In the genomic region with DNA sequence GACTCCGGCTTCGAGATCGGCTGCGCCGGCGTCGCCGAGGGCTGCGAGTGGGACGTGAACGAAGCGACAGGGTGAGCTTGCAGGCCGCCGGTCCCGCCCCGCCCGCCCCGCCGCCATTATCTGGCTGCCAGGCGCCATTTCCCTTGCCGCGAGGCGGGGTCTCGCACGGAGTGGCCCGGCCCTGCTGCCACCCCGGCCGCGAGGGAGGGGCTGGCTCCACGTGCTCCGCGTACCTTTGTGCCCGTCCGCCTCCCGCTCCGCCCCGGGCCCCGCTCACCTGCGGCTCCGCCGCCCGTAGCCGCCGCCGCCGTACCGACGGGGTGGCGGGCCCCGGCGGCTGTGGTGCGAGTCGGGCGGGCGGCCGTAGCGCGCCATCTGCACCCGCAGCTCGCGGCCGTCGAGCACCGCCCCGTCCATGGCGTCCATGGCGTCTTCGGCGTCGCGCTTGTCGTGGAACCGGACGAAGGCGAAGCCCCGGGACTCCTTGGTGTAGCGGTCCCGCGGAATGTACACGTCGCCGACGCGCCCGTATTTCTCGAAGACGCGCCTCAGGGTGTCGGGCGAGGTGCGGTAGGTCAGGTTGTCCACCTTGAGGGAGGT, we compare ENCODE assay signal across 7 mouse cellular contexts. TPM values are rescaled to one million over a fixed set of nuclear protein-coding genes. Genes with fewer than 3 reads are reported as not detected.
DNase-seq lines count a peak whose midpoint lies in the region; ATAC-seq and TF ChIP-seq lines count a peak whose summit lies in the region.

Gene Mfsd11, plus strand, starts transcription at position 150 of the 600 bp plus-strand sequence.

- H3K36me3 ChIP-seq in embryonic facial prominence, embryonic 12.5 days: peaks cover 30% of the 10 kb centered on the region
- peaks cover 22% of the 10 kb centered on the region for H3K36me3 ChIP-seq in kidney, adult 2 months (ENCODE audit: control insufficient read depth, insufficient read depth, low read length)
- peaks cover 47% of the 10 kb centered on the region for H3K36me3 ChIP-seq in limb, embryonic 13.5 days
- H3K36me3 ChIP-seq in midbrain, embryonic 15.5 days (replicated peaks): peaks cover 18% of the 10 kb centered on the region; the same call in 1 of the 2 replicates
- peaks cover 18% of the 10 kb centered on the region for H3K36me3 ChIP-seq in spleen, adult 2 months (ENCODE audit: control insufficient read depth, insufficient read depth, low read length)

- peak; percentile 93 for DNase-seq in adrenal gland, postnatal 14 days
- peak; percentile 79 to 89 for DNase-seq in heart, adult 18-20 months
- DNase-seq in kidney, adult 2 months: peak; percentile 88
- peak; percentile 39 to 80 for DNase-seq in spleen, adult 2 months (ENCODE audit: low read depth in 1 of 2, low spot score in 2 of 2)

- H3K4me1 ChIP-seq in embryonic facial prominence, embryonic 12.5 days: peaks cover 20% of the 10 kb centered on the region
- H3K4me1 ChIP-seq in kidney, adult 2 months (ENCODE audit: control insufficient read depth, insufficient read depth, low read length): 0 out of 2 replicates have a peak, but pooled peaks cover 3% of the 10 kb centered on the region
- H3K4me1 ChIP-seq in limb, embryonic 13.5 days: peaks cover 26% of the 10 kb centered on the region
- H3K4me1 ChIP-seq in midbrain, embryonic 15.5 days: peaks cover 43% of the 10 kb centered on the region
- no peaks in the 10 kb centered on the region; the same call in none of the 2 replicates for H3K4me1 ChIP-seq in spleen, adult 2 months (ENCODE audit: control insufficient read depth, insufficient read depth, insufficient read length)

- TF ChIP-seq POLR2A in kidney, adult 2 months (IDR thresholded peaks at IDR 0.05; ENCODE audit: low read depth, low read length): no peak
- no peak for TF ChIP-seq POLR2A in spleen, adult 2 months (IDR thresholded peaks at IDR 0.05; ENCODE audit: low read depth, low read length)

- H3K9ac ChIP-seq in embryonic facial prominence, embryonic 12.5 days: peak within 1 kb of the TSS; percentile 98
- peak within 1 kb of the TSS; percentile 93 for H3K9ac ChIP-seq in limb, embryonic 13.5 days
- H3K9ac ChIP-seq in midbrain, embryonic 15.5 days: peak within 1 kb of the TSS; percentile 76

- peak within 1 kb of the TSS; percentile 96 for H3K4me3 ChIP-seq in embryonic facial prominence, embryonic 12.5 days
- peak within 1 kb of the TSS; percentile 92 for H3K4me3 ChIP-seq in kidney, adult 2 months (ENCODE audit: insufficient read depth, low read depth, low read length)
- peak within 1 kb of the TSS; percentile 94 for H3K4me3 ChIP-seq in limb, embryonic 13.5 days
- H3K4me3 ChIP-seq in midbrain, embryonic 15.5 days: peak within 1 kb of the TSS; percentile 71
- H3K4me3 ChIP-seq in spleen, adult 2 months (ENCODE audit: extremely low read depth, insufficient read depth, insufficient read length): peak within 1 kb of the TSS; percentile 96

- no peaks in the 10 kb centered on the region for H3K27me3 ChIP-seq in embryonic facial prominence, embryonic 12.5 days
- no peaks in the 10 kb centered on the region for H3K27me3 ChIP-seq in kidney, adult 2 months (replicated peaks; ENCODE audit: control insufficient read depth, insufficient read depth, low read length)
- H3K27me3 ChIP-seq in limb, embryonic 13.5 days: no peaks in the 10 kb centered on the region
- H3K27me3 ChIP-seq in midbrain, embryonic 15.5 days (replicated peaks): no peaks in the 10 kb centered on the region
- no peaks in the 10 kb centered on the region for H3K27me3 ChIP-seq in spleen, adult 2 months (ENCODE audit: control insufficient read depth, insufficient read depth, low read length)

- ATAC-seq in embryonic facial prominence, embryonic 12.5 days (ENCODE audit: insufficient number of reproducible peaks, insufficient read depth, low FRiP score, low TSS enrichment): peak; percentile 61
- peak; percentile 31 for ATAC-seq in limb, embryonic 13.5 days (ENCODE audit: low FRiP score, low read depth)
- peak; percentile 57 for ATAC-seq in midbrain, embryonic 15.5 days (replicated peaks)

- H3K4me2 ChIP-seq in embryonic facial prominence, embryonic 12.5 days (replicated peaks): peak within 1 kb of the TSS; percentile 82
- peak within 1 kb of the TSS; percentile 86 for H3K4me2 ChIP-seq in limb, embryonic 13.5 days (replicated peaks)
- peak within 1 kb of the TSS; percentile 87 for H3K4me2 ChIP-seq in midbrain, embryonic 15.5 days

- under 1% methylated on average over 77 of the region's 91 CpGs for WGBS in embryonic facial prominence, embryonic 12.5 days
- 1% methylated on average over 85 of the region's 91 CpGs for WGBS in kidney, adult 2 months
- WGBS in limb, embryonic 13.5 days: under 1% methylated on average over 89 of the region's 91 CpGs
- WGBS in midbrain, embryonic 15.5 days: under 1% methylated on average over 75 of the region's 91 CpGs
- under 1% methylated on average over 82 of the region's 91 CpGs for WGBS in spleen, adult 2 months

- TF ChIP-seq CTCF in kidney, adult 2 months (conservative IDR thresholded peaks at IDR 0.05; ENCODE audit: insufficient read depth, insufficient read length, low read depth, low read length): no peak
- TF ChIP-seq CTCF in spleen, adult 2 months (IDR thresholded peaks at IDR 0.05; ENCODE audit: extremely low read depth, insufficient read depth, insufficient read length, insufficient replicate concordance): no peak

- no peaks in the 10 kb centered on the region for H3K9me3 ChIP-seq in embryonic facial prominence, embryonic 12.5 days
- no peaks in the 10 kb centered on the region for H3K9me3 ChIP-seq in limb, embryonic 13.5 days
- no peaks in the 10 kb centered on the region for H3K9me3 ChIP-seq in midbrain, embryonic 15.5 days

- peak within 1 kb of the TSS; percentile 99 for H3K27ac ChIP-seq in embryonic facial prominence, embryonic 12.5 days
- peak within 1 kb of the TSS; percentile 98 for H3K27ac ChIP-seq in kidney, adult 2 months (ENCODE audit: insufficient read depth, low read depth, low read length)
- peak within 1 kb of the TSS; percentile 98 for H3K27ac ChIP-seq in limb, embryonic 13.5 days
- peak within 1 kb of the TSS; percentile 97 for H3K27ac ChIP-seq in midbrain, embryonic 15.5 days
- peak within 1 kb of the TSS; percentile 99 for H3K27ac ChIP-seq in spleen, adult 2 months (ENCODE audit: insufficient read depth, low read length)

RNA-seq across cellular contexts. Expression of gene Mfsd11, which starts in this region (rescaled TPM):
- 29.1 and 32.6 TPM in 2 replicates for total RNA-seq in adrenal gland, postnatal 14 days (2021)
- 47.8 and 51.2 TPM in 2 replicates for polyA plus RNA-seq in embryonic facial prominence, embryonic 12.5 days (2016; fragmentation: Nextera tagmentation; extraction: Ambion mirVana)
- 10 to 100 TPM; 30.7 to 33.7 TPM for total RNA-seq in heart, adult 18-20 months (2021)
- polyA plus RNA-seq in kidney, adult 2 months (2012; rRNA removed): 44.9 and 48.5 TPM in 2 replicates
- 44.3 and 44.8 TPM in 2 replicates for polyA plus RNA-seq in limb, embryonic 13.5 days (2015; fragmentation: Nextera tagmentation; extraction: Ambion mirVana)
- 51.5 and 51.8 TPM in 2 replicates for polyA plus RNA-seq in midbrain, embryonic 15.5 days (2015; fragmentation: Nextera tagmentation; extraction: Ambion mirVana)
- 14.2 and 15.7 TPM in 2 replicates for polyA plus RNA-seq in spleen, adult 2 months (2012; rRNA removed)

Comparison
In these comparisons a context has a peak if more than half of its experiments do, and no peak if none do; other contexts are left out.
1. Peak in every context shown above with its lines: DNase-seq, ATAC-seq, H3K4me3 ChIP-seq and H3K27ac ChIP-seq.